Mouse (Mus musculus) brain, embryonic 14.5 days (tissue): ENCODE results near the gene 4930404N11Rik. TPM values are rescaled to one million over a fixed set of nuclear protein-coding genes. Genes with fewer than 3 reads are reported as not detected.
A peak's percentile ranks its signal among the peaks of the same experiment; 100 is the strongest.

Source experiments
- DNase-seq: peaks from one replicate; pipeline ENCODE4 v3.0.0-alpha.2; 2011; ENCODE audit warnings: low read depth
- CTCF ChIP-seq: fragments of 200-500 bp; IDR thresholded peaks from 2 replicates; pipeline ENCODE4 v1.5.1; 2012; ENCODE audit warnings: inconsistent platforms, mild to moderate bottlenecking, moderate library complexity, borderline replicate concordance; ENCODE audit not compliant: insufficient read depth, insufficient read length; ENCODE audit errors: extremely low read depth
- POLR2A ChIP-seq: fragments of 200-500 bp; IDR thresholded peaks from 2 replicates; pipeline ENCODE4 v1.6.1; 2012; ENCODE audit warnings: mild to moderate bottlenecking, inconsistent platforms, borderline replicate concordance; ENCODE audit not compliant: poor library complexity, insufficient read depth, insufficient read length, severe bottlenecking; ENCODE audit errors: extremely low read depth
- polyA plus RNA-seq: library from polyadenylated mRNA; depleted of rRNA; stranded (reverse); fragments of >200 nt; gene quantifications from 2 replicates; pipeline ENCODE4 v1.2.3, GENCODE M21; 2012

Gene 4930404N11Rik
- polyA plus RNA-seq, 1 experiment, result 0.19 TPM

DNA sequence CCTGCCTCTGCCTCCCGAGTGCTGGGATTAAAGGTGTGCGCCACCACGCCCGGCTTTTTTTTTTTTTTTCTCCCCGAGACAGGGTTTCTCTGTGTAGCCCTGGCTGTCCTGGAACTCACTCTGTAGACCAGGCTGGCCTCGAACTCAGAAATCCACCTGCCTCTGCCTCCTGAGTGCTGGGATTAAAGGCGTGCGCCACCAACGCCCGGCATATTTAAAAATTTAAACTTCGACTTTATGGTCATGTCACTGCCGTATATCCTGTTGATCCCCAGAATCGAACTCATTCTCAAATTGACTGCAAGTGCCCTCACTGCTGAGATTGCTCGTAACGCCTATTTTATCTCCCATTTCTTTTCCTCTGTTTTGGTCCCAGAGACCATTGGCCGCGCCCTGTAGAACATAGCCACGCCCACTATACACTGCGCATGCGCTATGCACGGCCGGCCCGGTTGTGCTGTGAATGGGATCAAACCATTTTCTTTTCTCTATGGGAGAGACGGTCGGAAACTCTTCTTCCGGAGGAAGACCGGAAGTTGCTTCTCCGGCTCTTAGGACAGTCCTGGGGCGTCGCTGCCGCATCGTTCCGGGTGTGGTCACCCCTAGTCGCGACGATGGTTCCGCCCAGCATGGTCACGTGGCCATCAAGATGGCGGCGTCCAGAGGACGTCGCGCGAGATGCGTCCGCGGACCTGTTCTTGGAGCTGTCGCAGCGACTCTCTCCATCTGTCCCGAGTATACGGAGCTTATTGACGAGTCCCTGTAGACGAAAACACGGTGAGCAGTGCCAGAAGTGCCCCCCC is 18.4 kb upstream of the 4930404N11Rik start, which contains the start of the genes Dohh and Gm48551:
Dohh (plus strand) TSS at position 627 of the 803 bp plus-strand sequence.
Gm48551 (plus strand) TSS at position 665 of the 803 bp plus-strand sequence.
- TF ChIP-seq POLR2A (peak; percentile 67; the same call in 1 of the 2 replicates), CTCF (no peak)
- DNase-seq, result peak; percentile 100

DNA sequence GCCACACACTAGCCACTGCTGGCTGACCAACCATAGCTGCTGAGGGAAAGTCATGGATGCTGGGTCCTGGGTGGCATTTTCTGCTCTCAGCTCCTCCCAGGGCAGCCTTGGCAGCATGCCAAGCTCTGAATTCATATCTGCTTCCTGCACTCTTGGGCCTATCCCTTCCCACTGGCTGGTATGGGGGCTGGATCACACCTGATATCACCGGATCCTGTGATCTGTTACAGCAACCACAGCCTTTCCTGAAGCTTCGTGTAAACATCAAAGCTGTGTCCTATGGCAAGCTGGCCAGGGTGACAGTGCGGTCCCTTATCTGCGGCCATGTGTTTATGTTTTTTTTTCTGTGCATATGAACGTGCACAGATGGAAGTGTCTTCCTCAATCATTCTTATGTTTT is 16.4 kb upstream of the 4930404N11Rik start:
- TF ChIP-seq CTCF (no peak), POLR2A (no peak)
- DNase-seq, result no peak

- DNase-seq, result no peak
- TF ChIP-seq POLR2A (no peak), CTCF (no peak)
Measured at GRCm38 (mm10) chr10:81379809-81380378, 14.3 kb upstream of the 4930404N11Rik start.

DNA sequence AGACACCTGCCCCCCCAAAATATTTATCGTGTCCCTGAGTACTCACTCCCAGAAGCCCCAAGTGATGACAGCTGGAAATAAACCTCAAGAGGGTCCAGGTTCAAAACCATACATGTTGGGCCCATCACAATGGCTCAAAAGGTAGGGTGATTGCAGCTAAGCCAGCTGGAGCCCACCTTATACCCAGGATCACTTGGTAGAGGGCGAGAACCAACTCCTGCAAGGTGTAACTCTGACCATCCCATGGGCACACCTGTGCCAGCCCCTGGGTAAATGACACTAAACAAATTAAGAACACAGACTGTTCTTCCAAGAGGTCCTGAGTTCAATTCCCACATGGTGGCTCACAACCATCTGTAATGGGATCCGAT is 13.6 kb upstream of the 4930404N11Rik start:
- TF ChIP-seq POLR2A, result no peak
- no peak for TF ChIP-seq CTCF
- no peak for DNase-seq

DNA sequence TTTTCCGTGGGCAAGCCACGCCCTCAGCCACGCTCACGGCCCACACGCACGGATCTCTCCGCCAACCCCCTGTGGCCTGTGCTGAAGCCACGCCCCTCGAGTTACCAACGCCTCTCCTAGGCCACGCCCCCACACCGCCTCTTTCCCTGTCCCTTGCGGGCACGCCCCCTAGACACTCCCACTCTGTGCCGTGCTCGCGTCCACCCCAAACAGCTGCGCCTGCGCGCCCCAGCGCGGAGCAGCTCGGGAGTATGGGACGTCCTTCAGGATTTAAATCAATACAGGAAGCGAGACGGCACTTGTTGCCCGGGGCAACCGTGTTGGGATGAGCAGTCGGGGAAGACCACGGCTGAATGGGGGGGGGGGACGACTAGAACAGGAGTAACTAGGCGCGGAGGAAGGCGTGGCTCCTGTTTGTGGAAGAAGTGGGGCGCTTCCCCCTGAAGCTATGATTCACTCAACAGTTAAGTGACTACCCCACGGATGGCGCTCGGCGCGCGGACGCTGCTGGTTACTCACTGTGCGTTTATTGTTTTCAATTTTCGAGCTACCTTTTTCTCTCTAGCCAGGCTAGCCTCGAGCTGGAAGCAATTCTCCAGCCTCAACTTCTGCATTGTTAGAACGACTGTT is 13.1 kb upstream of the 4930404N11Rik start:
- DNase-seq, result peak; percentile 100
- TF ChIP-seq POLR2A, result peak; percentile 12; the same call in 1 of the 2 replicates
- TF ChIP-seq CTCF, result no peak

- TF ChIP-seq POLR2A (peak; percentile 89), CTCF (no peak)
- DNase-seq, result no peak
Measured at GRCm38 (mm10) chr10:81377793-81378552, 12.4 kb upstream of the 4930404N11Rik start, which contains the start of gene Fzr1. TSS of gene Fzr1 (minus strand) at chr10:81378516.

DNA sequence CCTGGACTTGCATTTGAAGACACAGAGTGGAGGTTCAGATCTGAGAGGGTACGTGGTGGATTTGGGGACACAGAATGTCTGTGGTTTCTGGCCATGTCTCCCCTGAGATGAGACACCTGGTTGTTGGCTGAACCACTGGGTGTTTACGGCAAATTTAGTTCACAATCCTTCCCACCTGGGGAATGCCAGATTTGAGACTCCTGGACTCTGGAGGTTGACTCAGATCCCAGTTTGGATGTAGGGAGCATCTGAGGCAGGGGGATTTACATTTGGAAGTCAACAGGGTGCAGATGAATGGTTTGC is 11.7 kb upstream of the 4930404N11Rik start:
- TF ChIP-seq POLR2A (no peak), CTCF (no peak)
- no peak for DNase-seq

- no peak for DNase-seq
- no peak for TF ChIP-seq CTCF
- no peak for TF ChIP-seq POLR2A
Measured at GRCm38 (mm10) chr10:81376561-81377361, 11.1 kb upstream of the 4930404N11Rik start.

- TF ChIP-seq POLR2A (no peak), CTCF (no peak)
Measured at GRCm38 (mm10) chr10:81375322-81375721, 9.7 kb upstream of the 4930404N11Rik start.

GRCm38 (mm10) chr10:81367207-81367495 is 1.5 kb upstream of the 4930404N11Rik start:
- TF ChIP-seq POLR2A (no peak), CTCF (no peak)
- no peak for DNase-seq

More at GRCm38 (mm10) chr10:81375322-81375721, 9.7 kb upstream of the 4930404N11Rik start:
- no peak for DNase-seq
